Mouse (Mus musculus): ENCODE results near the gene Podxl2.

- TF ChIP-seq POLR2A (IDR thresholded peaks at IDR 0.05; ENCODE audit: borderline replicate concordance, extremely low read depth, low read depth, low read length) (no peak), CTCF (IDR thresholded peaks at IDR 0.05; ENCODE audit: insufficient read depth, low read length) (no peak)
Measured at GRCm38 (mm10) chr6:88913022-88913421, 38.2 kb upstream of the Podxl2 start.

All from lung, adult 2 months (tissue).